Mouse (Mus musculus): ENCODE measurements at regions not wholly inside any gene's neighbourhood (a gene's known extent, or its start where the extent isn't known, plus 50 kb on each side); places are given as distances from the start of the nearest gene placed in this dataset.

GRCm38 (mm10) chr3:56859841-56860240, 441.9 kb downstream of the Tm4sf1 start:
- ATAC-seq (ENCODE audit: low FRiP score, low TSS enrichment) (no peak), DNase-seq (ENCODE audit: low spot score) (no peak)
- Histone ChIP-seq H3K36me3 (ENCODE audit: control insufficient read depth, insufficient read depth, low read length) (no peaks in the 10 kb centered on the region), H3K4me1 (replicated peaks; ENCODE audit: control insufficient read depth, insufficient read depth) (no peaks in the 10 kb centered on the region), H3K27me3 (ENCODE audit: control insufficient read depth, insufficient read depth, low read length) (no peaks in the 10 kb centered on the region), H3K9ac (ENCODE audit: low read length) (no peak overlapping the region), H3K9me3 (ENCODE audit: control insufficient read depth, low read length) (no peaks in the 10 kb centered on the region), H3K4me2 (replicated peaks; ENCODE audit: low read depth) (no peak overlapping the region), H3K4me3 (ENCODE audit: low read depth, low read length) (no peak overlapping the region), H3K27ac (replicated peaks) (no peak overlapping the region)
- 96% methylated on average over 9 of the region's 9 CpGs for WGBS
- TF ChIP-seq CTCF (IDR thresholded peaks at IDR 0.05; ENCODE audit: low read depth) (no peak), EP300 (optimal IDR thresholded peaks at IDR 0.05) (no peak)

- H3K36me3 ChIP-seq (ENCODE audit: control insufficient read depth, insufficient read depth, low read length) = no peaks in the 10 kb centered on the region
- H3K27ac ChIP-seq (replicated peaks) = no peak overlapping the region
- no peaks in the 10 kb centered on the region for H3K9me3 ChIP-seq (ENCODE audit: control insufficient read depth, low read length)
- WGBS = 74% methylated on average over 1 of the region's 1 CpGs
- TF ChIP-seq EP300 (optimal IDR thresholded peaks at IDR 0.05) (no peak), CTCF (IDR thresholded peaks at IDR 0.05; ENCODE audit: low read depth) (no peak)
- DNase-seq (ENCODE audit: low spot score) = no peak
- no peaks in the 10 kb centered on the region for H3K4me1 ChIP-seq (replicated peaks; ENCODE audit: control insufficient read depth, insufficient read depth)
- ATAC-seq (ENCODE audit: low FRiP score, low TSS enrichment) = no peak
- no peak overlapping the region for H3K4me2 ChIP-seq (replicated peaks; ENCODE audit: low read depth)
- no peak overlapping the region for H3K4me3 ChIP-seq (ENCODE audit: low read depth, low read length)
- H3K27me3 ChIP-seq (ENCODE audit: control insufficient read depth, insufficient read depth, low read length) = no peaks in the 10 kb centered on the region
- H3K9ac ChIP-seq (ENCODE audit: low read length) = no peak overlapping the region
Observed at GRCm38 (mm10) chr3:56845462-56845770, 456.4 kb downstream of the Tm4sf1 start.

DNA sequence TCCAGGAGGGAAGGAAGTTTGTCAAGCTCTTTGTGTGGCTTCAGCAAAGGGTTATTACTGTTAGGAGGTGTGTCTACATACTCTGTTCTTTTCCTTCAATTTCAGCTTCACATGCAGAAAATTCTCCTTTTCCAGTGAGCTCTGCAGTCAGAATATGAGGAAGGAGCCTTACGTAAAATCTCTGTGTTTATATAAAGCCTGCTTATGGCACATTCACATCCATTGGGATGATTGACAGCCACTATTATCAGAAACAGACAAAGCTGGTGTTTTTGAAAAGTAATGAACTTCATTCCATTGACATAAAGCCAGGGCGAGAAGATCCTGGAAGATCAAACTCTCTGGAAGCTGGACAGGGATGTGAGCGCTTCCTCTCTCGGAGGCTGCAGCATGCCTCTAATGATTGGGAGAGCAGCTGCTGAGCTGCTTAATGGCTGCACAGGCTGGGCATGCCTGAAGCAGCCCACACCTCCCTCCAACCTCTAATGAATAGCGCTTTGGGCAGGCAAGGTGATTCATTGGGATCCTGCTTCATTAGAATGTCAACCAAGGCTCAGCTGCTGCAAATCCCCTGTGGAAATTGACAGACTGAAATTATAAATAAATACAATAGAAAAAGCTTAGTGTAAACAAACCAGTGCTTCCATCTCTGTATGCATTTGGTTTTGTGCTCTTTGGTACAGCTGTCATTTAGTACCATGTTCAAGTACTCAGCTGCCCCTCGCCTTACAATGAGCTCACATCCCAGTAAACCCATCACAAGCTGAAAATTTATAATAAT, 456.9 kb downstream of the Tm4sf1 start:
- Histone ChIP-seq H3K9ac (ENCODE audit: low read length) (no peak overlapping the region), H3K9me3 (ENCODE audit: control insufficient read depth, low read length) (no peaks in the 10 kb centered on the region), H3K27ac (replicated peaks) (no peak overlapping the region), H3K4me2 (replicated peaks; ENCODE audit: low read depth) (no peak overlapping the region), H3K4me3 (ENCODE audit: low read depth, low read length) (no peak overlapping the region), H3K27me3 (ENCODE audit: control insufficient read depth, insufficient read depth, low read length) (no peaks in the 10 kb centered on the region), H3K36me3 (ENCODE audit: control insufficient read depth, insufficient read depth, low read length) (no peaks in the 10 kb centered on the region), H3K4me1 (replicated peaks; ENCODE audit: control insufficient read depth, insufficient read depth) (no peaks in the 10 kb centered on the region)
- no peak for DNase-seq (ENCODE audit: low spot score)
- ATAC-seq (ENCODE audit: low FRiP score, low TSS enrichment) = no peak
- WGBS = 36% methylated on average over 6 of the region's 6 CpGs
- TF ChIP-seq CTCF (IDR thresholded peaks at IDR 0.05; ENCODE audit: low read depth) (no peak), EP300 (optimal IDR thresholded peaks at IDR 0.05) (no peak)

- no peak for DNase-seq (ENCODE audit: low spot score)
- 79% methylated on average over 3 of the region's 3 CpGs for WGBS
Observed at GRCm38 (mm10) chr3:56837176-56837575, 464.6 kb downstream of the Tm4sf1 start.

GRCm38 (mm10) chr3:56830315-56831097, 471.3 kb downstream of the Tm4sf1 start:
- TF ChIP-seq EP300 (optimal IDR thresholded peaks at IDR 0.05) (no peak), CTCF (IDR thresholded peaks at IDR 0.05; ENCODE audit: low read depth) (no peak)
- Histone ChIP-seq H3K36me3 (ENCODE audit: control insufficient read depth, insufficient read depth, low read length) (no peaks in the 10 kb centered on the region), H3K27ac (replicated peaks) (no peak overlapping the region), H3K27me3 (ENCODE audit: control insufficient read depth, insufficient read depth, low read length) (no peaks in the 10 kb centered on the region), H3K9ac (ENCODE audit: low read length) (no peak overlapping the region), H3K4me3 (ENCODE audit: low read depth, low read length) (no peak overlapping the region), H3K4me1 (replicated peaks; ENCODE audit: control insufficient read depth, insufficient read depth) (no peaks in the 10 kb centered on the region), H3K4me2 (replicated peaks; ENCODE audit: low read depth) (no peak overlapping the region), H3K9me3 (ENCODE audit: control insufficient read depth, low read length) (no peaks in the 10 kb centered on the region)
- no peak for ATAC-seq (ENCODE audit: low FRiP score, low TSS enrichment)
- DNase-seq (ENCODE audit: low spot score) = no peak
- 66% methylated on average over 4 of the region's 4 CpGs for WGBS

More at GRCm38 (mm10) chr3:56837176-56837575, 464.6 kb downstream of the Tm4sf1 start:
- Histone ChIP-seq H3K27ac (replicated peaks) (no peak overlapping the region), H3K4me3 (ENCODE audit: low read depth, low read length) (no peak overlapping the region), H3K27me3 (ENCODE audit: control insufficient read depth, insufficient read depth, low read length) (no peaks in the 10 kb centered on the region), H3K36me3 (ENCODE audit: control insufficient read depth, insufficient read depth, low read length) (no peaks in the 10 kb centered on the region), H3K9me3 (ENCODE audit: control insufficient read depth, low read length) (no peaks in the 10 kb centered on the region), H3K4me1 (replicated peaks; ENCODE audit: control insufficient read depth, insufficient read depth) (no peaks in the 10 kb centered on the region), H3K9ac (ENCODE audit: low read length) (no peak overlapping the region), H3K4me2 (replicated peaks; ENCODE audit: low read depth) (no peak overlapping the region)
- ATAC-seq (ENCODE audit: low FRiP score, low TSS enrichment) = no peak
- TF ChIP-seq EP300 (optimal IDR thresholded peaks at IDR 0.05) = no peak
- no peak for TF ChIP-seq CTCF (IDR thresholded peaks at IDR 0.05; ENCODE audit: low read depth)

DNA sequence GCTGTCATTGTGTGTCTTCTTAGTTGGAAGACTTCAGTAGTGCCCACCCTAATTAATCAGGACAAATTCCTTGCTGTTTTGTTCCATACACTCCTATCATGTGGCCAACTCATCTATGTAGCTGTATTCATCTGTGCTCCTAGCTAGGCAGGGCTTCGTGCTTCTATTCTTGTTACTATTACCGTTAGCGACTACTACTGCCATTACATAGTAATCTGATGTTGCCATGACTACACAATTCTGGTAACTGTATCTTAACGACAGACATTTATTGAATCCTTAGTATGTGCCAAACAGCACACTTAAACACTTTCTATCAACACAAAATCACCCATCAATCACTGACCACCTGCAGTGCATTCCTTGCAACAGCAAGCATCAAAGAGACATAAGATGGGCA, 477.6 kb downstream of the Tm4sf1 start:
- H3K4me3 ChIP-seq (ENCODE audit: low read depth, low read length) = no peak overlapping the region
- 80% methylated on average over 4 of the region's 4 CpGs for WGBS

More for the DNA sequence above, 477.6 kb downstream of the Tm4sf1 start:
- no peak for TF ChIP-seq EP300 (optimal IDR thresholded peaks at IDR 0.05)
- TF ChIP-seq CTCF (IDR thresholded peaks at IDR 0.05; ENCODE audit: low read depth) = no peak
- ATAC-seq (ENCODE audit: low FRiP score, low TSS enrichment) = no peak
- Histone ChIP-seq H3K36me3 (ENCODE audit: control insufficient read depth, insufficient read depth, low read length) (no peaks in the 10 kb centered on the region), H3K9me3 (ENCODE audit: control insufficient read depth, low read length) (no peaks in the 10 kb centered on the region), H3K9ac (ENCODE audit: low read length) (no peak overlapping the region), H3K4me2 (replicated peaks; ENCODE audit: low read depth) (no peak overlapping the region), H3K27ac (replicated peaks) (no peak overlapping the region), H3K4me1 (replicated peaks; ENCODE audit: control insufficient read depth, insufficient read depth) (no peaks in the 10 kb centered on the region), H3K27me3 (ENCODE audit: control insufficient read depth, insufficient read depth, low read length) (no peaks in the 10 kb centered on the region)
- no peak for DNase-seq (ENCODE audit: low spot score)
